24 mouse cellular contexts compared by ENCODE assay signal in the genomic region with DNA sequence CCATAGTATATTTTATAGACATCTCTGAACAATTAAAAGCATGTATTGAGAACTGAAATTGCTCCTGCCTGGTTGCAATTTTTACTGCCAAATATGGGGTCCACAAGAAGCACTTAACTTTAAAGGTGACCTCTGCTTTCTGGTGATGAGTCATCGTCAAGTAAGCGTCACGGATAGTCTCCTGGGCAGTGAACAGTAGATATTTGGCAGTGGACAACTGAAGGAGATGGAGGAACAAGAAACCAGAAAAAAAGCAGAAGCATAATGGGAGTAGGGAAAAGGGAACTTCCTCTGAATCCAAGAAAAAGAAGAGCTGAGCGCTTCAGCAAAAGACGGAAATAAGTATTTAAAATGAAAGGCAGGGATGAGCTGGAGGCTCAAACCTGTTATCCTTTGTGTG.
DNase-seq lines count a peak whose midpoint lies in the region; TF ChIP-seq lines count a peak whose summit lies in the region.
"Had no signal": no experiment of that assay in that cellular context is flagged by ENCODE, and none has a peak within 500 bp of the region (broad histone marks: within the 10 kb centered on the region; RNA-seq: fewer than 3 reads in every experiment).

No protein-coding gene starts in this region.

- no peak overlapping the region for H3K4me3 ChIP-seq in gastrocnemius, adult 2 months
- H3K4me3 ChIP-seq in embryonic fibroblast, embryonic 13.5 days (ENCODE audit: insufficient read depth, low read length) = no peak overlapping the region
- H3K4me3 ChIP-seq: embryonic facial prominence, embryonic 12.5 days; erythroblast, embryonic 14.5 days; hindbrain, embryonic 10.5 days; intestine, embryonic 15.5 days; layer of hippocampus, adult 2 months; limb, embryonic 13.5 days; lung, embryonic 15.5 days; neural tube, embryonic 12.5 days had no signal

- no peak for TF ChIP-seq POLR2A in embryonic fibroblast, embryonic 13.5 days (IDR thresholded peaks at IDR 0.05; ENCODE audit: low read depth, low read length)

- peaks cover 38% of the 10 kb centered on the region for H3K4me1 ChIP-seq in embryonic fibroblast, embryonic 13.5 days (ENCODE audit: control insufficient read depth, insufficient read depth, low read length)

- TF ChIP-seq CTCF in gastrocnemius, adult 2 months (IDR thresholded peaks at IDR 0.05) = no peak
- TF ChIP-seq CTCF in embryonic fibroblast, embryonic 13.5 days (IDR thresholded peaks at IDR 0.05; ENCODE audit: borderline replicate concordance, insufficient read depth, low read length) = no peak

- H3K27ac ChIP-seq in gastrocnemius, adult 2 months = 0 out of 2 replicates have a peak overlapping the region, but pooled peaks have one; percentile 38
- H3K27ac ChIP-seq in embryonic fibroblast, embryonic 13.5 days (ENCODE audit: insufficient read depth, low read length) = peak overlapping the region; percentile 59; the same call in 1 of the 2 replicates
- H3K27ac ChIP-seq: embryonic facial prominence, embryonic 12.5 days; hindbrain, embryonic 10.5 days; hindbrain, postnatal 0 days; intestine, embryonic 15.5 days; layer of hippocampus, adult 2 months; limb, embryonic 13.5 days; lung, embryonic 15.5 days; neural tube, embryonic 12.5 days had no signal

- intact Hi-C loops in gastrocnemius, adult 2 months (cut with DNase I) = no loop called here
- intact Hi-C loops in gastrocnemius, postnatal 14 days (cut with DNase I; ENCODE audit: low total_unique reads) = no loop called here

- DNase-seq in gastrocnemius, adult 2 months = no peak
- no peak for DNase-seq in gastrocnemius, postnatal 14 days
- DNase-seq in 3T3-L1 (ENCODE audit: low read depth, low spot score) (peak; percentile 63), 416B (ENCODE audit: low read depth) (peak; percentile 41)
- DNase-seq in spleen, adult 12 weeks (ENCODE audit: low spot score) = no peak
- DNase-seq in lung, postnatal 4 days = no peak
- DNase-seq in cerebellum, adult 9-10 months = no peak
- DNase-seq: adrenal gland, postnatal 36 days; cerebellum, adult 2 months; cerebellum, postnatal 25 days; gastrocnemius, postnatal 10 days; heart, postnatal 14 days; kidney, adult 2 months; kidney, postnatal 36 days had no signal

Comparison
In these comparisons a context has a peak if more than half of its experiments do, and no peak if none do; other contexts are left out.
1. DNase-seq: peak in 3T3-L1 (single experiment) and 416B (single experiment); none in gastrocnemius, adult 2 months (single experiment), gastrocnemius, postnatal 14 days (single experiment), spleen, adult 12 weeks (single experiment), lung, postnatal 4 days (0 of 2) and cerebellum, adult 9-10 months (single experiment).